Comparison of ENCODE assay signal across 8 mouse cellular contexts in genomic region chr17:34117421-34118112, GRCm38 (mm10). TPM values are rescaled to one million over a fixed set of nuclear protein-coding genes. Genes with fewer than 3 reads are reported as not detected.
DNase-seq lines count a peak whose midpoint lies in the region; ATAC-seq and TF ChIP-seq lines count a peak whose summit lies in the region.

No protein-coding gene starts in this region.

- no peak for ATAC-seq in embryonic facial prominence, embryonic 14.5 days (ENCODE audit: low read depth)
- ATAC-seq in liver, embryonic 11.5 days (replicated peaks; ENCODE audit: low FRiP score), result no peak

- peak overlapping the region; percentile 81 for H3K4me2 ChIP-seq in embryonic facial prominence, embryonic 14.5 days (ENCODE audit: low read depth, low read length)
- H3K4me2 ChIP-seq in liver, embryonic 11.5 days, result peak overlapping the region; percentile 97

- intact Hi-C loops in gastrocnemius, adult 2 months (cut with DNase I), result no loop called here

- peak overlapping the region; percentile 85 for H3K9ac ChIP-seq in embryonic facial prominence, embryonic 14.5 days (ENCODE audit: low read depth, low read length)
- H3K9ac ChIP-seq in liver, embryonic 11.5 days (ENCODE audit: low read depth, low read length), result peak overlapping the region; percentile 97

- peak overlapping the region; percentile 81 for H3K4me3 ChIP-seq in gastrocnemius, adult 2 months
- H3K4me3 ChIP-seq in embryonic facial prominence, embryonic 14.5 days (ENCODE audit: low read depth, low read length), result peak overlapping the region; percentile 92
- H3K4me3 ChIP-seq in liver, embryonic 11.5 days (ENCODE audit: low read depth, low read length), result peak overlapping the region; percentile 100

- peaks cover 66% of the 10 kb centered on the region for H3K36me3 ChIP-seq in embryonic facial prominence, embryonic 14.5 days (ENCODE audit: control insufficient read depth, insufficient read depth, low read length)
- H3K36me3 ChIP-seq in liver, embryonic 11.5 days (ENCODE audit: control insufficient read depth, insufficient read depth, low read length), result peaks cover 63% of the 10 kb centered on the region

- WGBS in embryonic facial prominence, embryonic 14.5 days, result 2% methylated on average over 4 of the region's 5 CpGs
- 2% methylated on average over 5 of the region's 5 CpGs for WGBS in liver, embryonic 11.5 days

- no peak for TF ChIP-seq CTCF in gastrocnemius, adult 2 months (IDR thresholded peaks at IDR 0.05)

- no peak for DNase-seq in gastrocnemius, adult 2 months
- DNase-seq in gastrocnemius, adult 18-20 months (ENCODE audit: low spot score), result no peak
- peak; percentile 73 for DNase-seq in 416B (ENCODE audit: low read depth)
- DNase-seq in embryonic facial prominence, embryonic 14.5 days (ENCODE audit: low spot score), result peak; percentile 39
- DNase-seq in liver, embryonic 11.5 days (ENCODE audit: low spot score), result no peak
- no peak for DNase-seq in frontal cortex, postnatal 25 days (ENCODE audit: low spot score in 2 of 2)
- no peak for DNase-seq in gastrocnemius, postnatal 10 days
- DNase-seq in adrenal gland, adult 8-10 months, result no peak

- H3K27ac ChIP-seq in gastrocnemius, adult 2 months, result peak overlapping the region; percentile 99
- H3K27ac ChIP-seq in embryonic facial prominence, embryonic 14.5 days (replicated peaks; ENCODE audit: low read depth, low read length), result no peak overlapping the region
- peak overlapping the region; percentile 100; the same call in 1 of the 2 replicates for H3K27ac ChIP-seq in liver, embryonic 11.5 days (ENCODE audit: low read depth, low read length)

- no peaks in the 10 kb centered on the region for H3K9me3 ChIP-seq in embryonic facial prominence, embryonic 14.5 days (ENCODE audit: control insufficient read depth, low read length)
- H3K9me3 ChIP-seq in liver, embryonic 11.5 days (ENCODE audit: control insufficient read depth, low read length), result no peaks in the 10 kb centered on the region

- no peaks in the 10 kb centered on the region for H3K27me3 ChIP-seq in embryonic facial prominence, embryonic 14.5 days (replicated peaks; ENCODE audit: control insufficient read depth, insufficient read depth, low read length)
- no peaks in the 10 kb centered on the region for H3K27me3 ChIP-seq in liver, embryonic 11.5 days (replicated peaks; ENCODE audit: control insufficient read depth, insufficient read depth, low read length)

- peaks cover 7% of the 10 kb centered on the region; the same call in 1 of the 2 replicates for H3K4me1 ChIP-seq in embryonic facial prominence, embryonic 14.5 days (ENCODE audit: control insufficient read depth, insufficient read depth, low read length)
- peaks cover 14% of the 10 kb centered on the region for H3K4me1 ChIP-seq in liver, embryonic 11.5 days (replicated peaks; ENCODE audit: control insufficient read depth, insufficient read depth, low read length)

RNA-seq across cellular contexts. Expression of gene H2-DMa, which starts 1.8 kb away (rescaled TPM):
- 1 to 10 TPM; 3.0 to 3.1 TPM for total RNA-seq in gastrocnemius, adult 2 months (2021)
- 1 to 10 TPM; 2.6 to 3.2 TPM for total RNA-seq in gastrocnemius, adult 18-20 months (2021)
- polyA plus RNA-seq in embryonic facial prominence, embryonic 14.5 days (2014; fragmentation: Nextera tagmentation; extraction: Ambion mirVana), result 13.6 and 14.9 TPM in 2 replicates
- polyA plus RNA-seq in liver, embryonic 11.5 days (2014; fragmentation: Nextera tagmentation; extraction: Ambion mirVana), result 5.6 and 5.9 TPM in 2 replicates
- 1 to 10 TPM; 4.6 to 6.1 TPM for total RNA-seq in gastrocnemius, postnatal 10 days (2021)
- 10 to 100 TPM; 12.2 to 24.6 (median 21.1) TPM for total RNA-seq in adrenal gland, adult 8-10 months (2022)

RNA-seq across cellular contexts. Expression of gene Brd2, which starts 4.9 kb away (rescaled TPM):
- total RNA-seq in gastrocnemius, adult 2 months (2021), result 10 to 100 TPM; 70.3 to 88.9 TPM
- total RNA-seq in gastrocnemius, adult 18-20 months (2021), result 10 to 100 TPM; 71.6 to 77.3 TPM
- 103 and 105 TPM in 2 replicates for polyA plus RNA-seq in embryonic facial prominence, embryonic 14.5 days (2014; fragmentation: Nextera tagmentation; extraction: Ambion mirVana)
- polyA plus RNA-seq in liver, embryonic 11.5 days (2014; fragmentation: Nextera tagmentation; extraction: Ambion mirVana), result 86.1 and 90.8 TPM in 2 replicates
- total RNA-seq in gastrocnemius, postnatal 10 days (2021), result 100 to 1,000 TPM in 1 of 2 experiments, 10 to 100 TPM in 1; 91.9 to 114 TPM
- 100 to 1,000 TPM; 185 to 240 (median 215) TPM for total RNA-seq in adrenal gland, adult 8-10 months (2022)

RNA-seq across cellular contexts. Expression of gene H2-Oa, which starts 25.4 kb away (rescaled TPM):
- total RNA-seq in gastrocnemius, adult 2 months (2021), result not detected
- total RNA-seq in gastrocnemius, adult 18-20 months (2021), result not detected
- 0.36 and 0.76 TPM in 2 replicates for polyA plus RNA-seq in embryonic facial prominence, embryonic 14.5 days (2014; fragmentation: Nextera tagmentation; extraction: Ambion mirVana)
- polyA plus RNA-seq in liver, embryonic 11.5 days (2014; fragmentation: Nextera tagmentation; extraction: Ambion mirVana), result 0.26 and 0.56 TPM in 2 replicates
- total RNA-seq in gastrocnemius, postnatal 10 days (2021), result not detected
- total RNA-seq in adrenal gland, adult 8-10 months (2022), result 1 to 10 TPM in 1 of 4 experiments, under 1 TPM in 3; 0.24 to 1.1 (median 0.64) TPM

RNA-seq across cellular contexts. Expression of gene H2-DMb2, which starts 25.5 kb away (rescaled TPM):
- total RNA-seq in gastrocnemius, adult 2 months (2021), result under 1 TPM; 0.46 to 0.47 TPM
- total RNA-seq in gastrocnemius, adult 18-20 months (2021), result under 1 TPM; 0.17 to 0.53 TPM
- 0.22 and 0.39 TPM in 2 replicates for polyA plus RNA-seq in embryonic facial prominence, embryonic 14.5 days (2014; fragmentation: Nextera tagmentation; extraction: Ambion mirVana)
- polyA plus RNA-seq in liver, embryonic 11.5 days (2014; fragmentation: Nextera tagmentation; extraction: Ambion mirVana), result 0.32 and 0.34 TPM in 2 replicates
- under 1 TPM; 0.25 to 0.61 TPM for total RNA-seq in gastrocnemius, postnatal 10 days (2021)
- 1 to 10 TPM; 2.0 to 4.5 (median 4.0) TPM for total RNA-seq in adrenal gland, adult 8-10 months (2022)

RNA-seq across cellular contexts. Expression of gene H2-DMb1, which starts 35.3 kb away (rescaled TPM):
- under 1 TPM; 0.38 to 0.61 TPM for total RNA-seq in gastrocnemius, adult 2 months (2021)
- total RNA-seq in gastrocnemius, adult 18-20 months (2021), result under 1 TPM; 0.16 to 0.78 TPM
- 2.8 and 4.3 TPM in 2 replicates for polyA plus RNA-seq in embryonic facial prominence, embryonic 14.5 days (2014; fragmentation: Nextera tagmentation; extraction: Ambion mirVana)
- 0.19 and 0.43 TPM in 2 replicates for polyA plus RNA-seq in liver, embryonic 11.5 days (2014; fragmentation: Nextera tagmentation; extraction: Ambion mirVana)
- total RNA-seq in gastrocnemius, postnatal 10 days (2021), result 1 to 10 TPM; 1.4 to 1.8 TPM
- 10 to 100 TPM in 2 of 4 experiments, 1 to 10 TPM in 2; 5.2 to 11.5 (median 10.5) TPM for total RNA-seq in adrenal gland, adult 8-10 months (2022)

Comparison
In these comparisons a context has a peak if more than half of its experiments do, and no peak if none do; other contexts are left out.
1. DNase-seq: peak in 416B (single experiment) and embryonic facial prominence, embryonic 14.5 days (single experiment); none in gastrocnemius, adult 2 months (single experiment), gastrocnemius, adult 18-20 months (single experiment), liver, embryonic 11.5 days (single experiment), frontal cortex, postnatal 25 days (0 of 2), gastrocnemius, postnatal 10 days (single experiment) and adrenal gland, adult 8-10 months (single experiment).
2. Peak in every context shown above with its lines, with median percentiles within 50 percentile points of each other: H3K4me3 ChIP-seq.